Mouse (Mus musculus) small intestine, adult 2 months (tissue): ENCODE data around the gene Amotl2.

ENCODE experiments used
- CTCF ChIP-seq: fragments of 200-500 bp; IDR thresholded peaks from 2 replicates; pipeline ENCODE4 v1.5.1; 2012; ENCODE audit warnings: low read depth, mild to moderate bottlenecking, control low read depth, inconsistent platforms, low read length, moderate library complexity, mixed read lengths; ENCODE audit not compliant: insufficient replicate concordance, insufficient read length; ENCODE audit errors: extremely low read depth
- POLR2A ChIP-seq: fragments of 200-500 bp; IDR thresholded peaks from 2 replicates; pipeline ENCODE4 v1.6.1; 2012; ENCODE audit warnings: low read depth, mild to moderate bottlenecking, control low read depth, inconsistent platforms, low read length, moderate library complexity

DNA sequence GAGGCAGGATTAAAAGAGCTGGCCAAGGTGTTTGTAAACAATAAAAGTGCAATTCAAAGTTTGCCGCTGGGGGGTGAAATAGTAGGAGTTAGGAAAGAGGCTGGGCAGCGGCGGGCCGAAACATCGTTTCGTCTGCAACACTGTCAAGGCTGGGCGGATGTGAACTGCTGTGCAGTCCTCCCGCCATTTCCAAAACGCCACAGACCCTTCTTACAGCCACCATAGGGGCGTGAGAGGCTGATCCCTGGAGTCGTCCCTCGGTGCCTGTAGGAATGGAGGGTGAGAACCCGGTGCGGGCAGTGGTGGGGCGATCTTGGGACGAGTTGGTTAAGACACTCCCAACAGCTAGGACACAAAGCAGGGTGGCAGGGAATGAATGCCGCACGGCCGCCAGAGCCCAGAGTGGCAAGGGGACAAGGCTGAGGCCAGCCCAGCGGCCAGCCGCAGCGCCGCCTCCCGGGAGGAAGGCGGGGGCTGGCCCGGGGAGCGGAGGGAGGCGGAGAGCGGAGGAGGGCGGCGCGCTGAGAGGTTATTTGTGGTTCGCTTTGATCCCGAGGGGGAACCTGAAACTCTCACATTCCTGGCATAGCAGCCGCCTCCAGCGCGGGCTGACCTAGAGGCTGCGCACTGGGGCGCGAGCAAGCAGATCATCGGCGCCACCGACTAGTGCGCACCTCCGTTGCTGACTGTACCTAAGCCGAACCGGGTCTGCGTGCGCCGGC, 853 bp downstream of the Amotl2 start:
- TF ChIP-seq POLR2A (peak; percentile 89), CTCF (peak; percentile 38; the same call in 1 of the 2 replicates)
